Mouse (Mus musculus) MEL (cell line): ENCODE data around the gene Tubb3. TPM values are rescaled to one million over a fixed set of nuclear protein-coding genes. Genes with fewer than 3 reads are reported as not detected.

Source experiments
- DNase-seq: peaks from one replicate; pipeline ENCODE4 v3.0.0; 2011; ENCODE audit warnings: low read depth, low spot score
- H3K27ac ChIP-seq: 2 replicates; pipeline ENCODE4 v1.5.1; 2012; ENCODE audit warnings: low read depth, mild to moderate bottlenecking, control low read depth, low read length, moderate library complexity; ENCODE audit not compliant: control insufficient read depth
- H3K27me3 ChIP-seq, 2 experiments: fragments of 150-350 bp in 1 of 2; sonication (generic) in 1 of 2; 2 replicates each; pipeline ENCODE4 v1.6.1; 2012; ENCODE audit warnings: low read length in 2 of 2, mild to moderate bottlenecking in 2 of 2, improper control_type of control experiment in 1 of 2, moderate library complexity in 1 of 2; ENCODE audit not compliant: insufficient read depth in 2 of 2, control insufficient read depth in 1 of 2
- H3K36me3 ChIP-seq, 2 experiments: 2 replicates each; pipeline ENCODE4 v1.6.1; 2012 to 2014; ENCODE audit warnings: low read length in 2 of 2, improper control_type of control experiment in 1 of 2, inconsistent platforms in 1 of 2, mild to moderate bottlenecking in 1 of 2; ENCODE audit not compliant: insufficient read depth in 2 of 2, control insufficient read depth in 1 of 2
- H3K4me1 ChIP-seq, 2 experiments: fragments of 150-350 bp in 1 of 2; sonication (generic) in 1 of 2; 2 replicates each; pipeline ENCODE4 v1.6.1; 2012; ENCODE audit warnings: low read length in 2 of 2, improper control_type of control experiment in 1 of 2, mild to moderate bottlenecking in 1 of 2; ENCODE audit not compliant: insufficient read depth in 2 of 2, control insufficient read depth in 1 of 2
- H3K4me3 ChIP-seq, 2 experiments: fragments of 150-350 bp in 1 of 2; sonication (generic) in 1 of 2; 2 replicates each; pipeline ENCODE4 v1.5.1; 2012; ENCODE audit warnings: low read depth in 2 of 2, low read length in 2 of 2, mild to moderate bottlenecking in 2 of 2, moderate library complexity in 2 of 2, control low read depth in 1 of 2, improper control_type of control experiment in 1 of 2; ENCODE audit not compliant: control insufficient read depth in 1 of 2, insufficient read depth in 1 of 2
- H3K79me2 ChIP-seq: 2 replicates; pipeline ENCODE4 v1.6.1; 2012; ENCODE audit warnings: mild to moderate bottlenecking, low read length, moderate library complexity; ENCODE audit not compliant: control insufficient read depth, poor library complexity, insufficient read depth
- H3K9ac ChIP-seq: 2 replicates; pipeline ENCODE4 v1.6.1; 2012; ENCODE audit warnings: low read depth, mild to moderate bottlenecking, control low read depth, low read length, moderate library complexity; ENCODE audit not compliant: control insufficient read depth, poor library complexity, severe bottlenecking
- H3K9me3 ChIP-seq: fragments of 150-350 bp; sonication (generic); replicated peaks from 2 replicates; pipeline ENCODE4 v1.6.1; 2012; ENCODE audit warnings: mild to moderate bottlenecking, low read length, improper control_type of control experiment, moderate library complexity; ENCODE audit not compliant: insufficient read depth
- BHLHE40 ChIP-seq: IDR thresholded peaks from 2 replicates; pipeline ENCODE4 v1.6.1; 2012; ENCODE audit warnings: low read depth, mild to moderate bottlenecking, inconsistent platforms, low read length, improper control_type of control experiment, borderline replicate concordance
- CHD2 ChIP-seq: IDR thresholded peaks from 2 replicates; pipeline ENCODE4 v1.6.1; 2011; ENCODE audit warnings: low read length, improper control_type of control experiment
- GABPA ChIP-seq: IDR thresholded peaks from 2 replicates; pipeline ENCODE4 v1.6.1; 2012; ENCODE audit warnings: low read depth, mild to moderate bottlenecking, inconsistent platforms, low read length, improper control_type of control experiment, moderate library complexity
- JUND ChIP-seq: IDR thresholded peaks from 2 replicates; pipeline ENCODE4 v1.6.1; 2011; ENCODE audit warnings: low read depth, mild to moderate bottlenecking, improper control_type of control experiment, low read length
- MAZ ChIP-seq: IDR thresholded peaks from 2 replicates; pipeline ENCODE4 v1.6.1; 2012; ENCODE audit warnings: low read depth, mild to moderate bottlenecking, inconsistent platforms, low read length, improper control_type of control experiment
- MEF2A ChIP-seq: IDR thresholded peaks from 2 replicates; pipeline ENCODE4 v1.6.1; 2014; ENCODE audit warnings: low read depth, mild to moderate bottlenecking, inconsistent platforms, low read length, improper control_type of control experiment; ENCODE audit not compliant: poor library complexity, insufficient replicate concordance, severe bottlenecking; ENCODE audit errors: extremely low read depth
- MYB ChIP-seq: IDR thresholded peaks from 2 replicates; pipeline ENCODE4 v1.6.1; 2011; ENCODE audit warnings: mild to moderate bottlenecking, low read depth, low read length, improper control_type of control experiment
- RAD21 ChIP-seq: IDR thresholded peaks from 2 replicates; pipeline ENCODE4 v1.6.1; 2011; ENCODE audit warnings: mild to moderate bottlenecking, low read depth, low read length, improper control_type of control experiment
- SIN3A ChIP-seq: IDR thresholded peaks from 2 replicates; pipeline ENCODE4 v1.6.1; 2012; ENCODE audit warnings: low read length, improper control_type of control experiment, inconsistent platforms
- TCF12 ChIP-seq: IDR thresholded peaks from 2 replicates; pipeline ENCODE4 v1.6.1; 2014; ENCODE audit warnings: low read depth, mild to moderate bottlenecking, inconsistent platforms, low read length, improper control_type of control experiment, moderate library complexity
- ZC3H11A ChIP-seq: IDR thresholded peaks from 2 replicates; pipeline ENCODE4 v1.6.1; 2012; ENCODE audit warnings: low read depth, mild to moderate bottlenecking, inconsistent platforms, low read length, improper control_type of control experiment
- ZMIZ1 ChIP-seq: IDR thresholded peaks from 2 replicates; pipeline ENCODE4 v1.6.1; 2012; ENCODE audit warnings: low read depth, mild to moderate bottlenecking, inconsistent platforms, low read length, improper control_type of control experiment, moderate library complexity
- ZNF384 ChIP-seq: IDR thresholded peaks from 2 replicates; pipeline ENCODE4 v1.6.1; 2012; ENCODE audit warnings: low read depth, mild to moderate bottlenecking, inconsistent platforms, low read length, improper control_type of control experiment
- polyA plus RNA-seq, 2 experiments: library from polyadenylated mRNA; stranded (reverse) in 1 of 2; unstranded in 1 of 2; fragments of >175 nt in 1 of 2; fragments of >200 nt in 1 of 2; gene quantifications; 2 replicates each; pipeline versions ENCODE4 v1.2.1 to v1.2.4; 2012; ENCODE audit warnings: low replicate concordance in 2 of 2, low read depth in 1 of 2; ENCODE audit not compliant: insufficient read length in 2 of 2, insufficient read depth in 1 of 2, missing spikeins in 1 of 2
- total RNA-seq: library from RNA; depleted of rRNA; stranded (reverse); fragments of 300-350 nt; gene quantifications from 2 replicates; pipeline ENCODE4 v1.2.3, GENCODE M21; 2012

Gene Tubb3
- total and polyA plus RNA-seq, 3 experiments = 0.69 to 1.4 TPM; not detected in 1

DNA sequence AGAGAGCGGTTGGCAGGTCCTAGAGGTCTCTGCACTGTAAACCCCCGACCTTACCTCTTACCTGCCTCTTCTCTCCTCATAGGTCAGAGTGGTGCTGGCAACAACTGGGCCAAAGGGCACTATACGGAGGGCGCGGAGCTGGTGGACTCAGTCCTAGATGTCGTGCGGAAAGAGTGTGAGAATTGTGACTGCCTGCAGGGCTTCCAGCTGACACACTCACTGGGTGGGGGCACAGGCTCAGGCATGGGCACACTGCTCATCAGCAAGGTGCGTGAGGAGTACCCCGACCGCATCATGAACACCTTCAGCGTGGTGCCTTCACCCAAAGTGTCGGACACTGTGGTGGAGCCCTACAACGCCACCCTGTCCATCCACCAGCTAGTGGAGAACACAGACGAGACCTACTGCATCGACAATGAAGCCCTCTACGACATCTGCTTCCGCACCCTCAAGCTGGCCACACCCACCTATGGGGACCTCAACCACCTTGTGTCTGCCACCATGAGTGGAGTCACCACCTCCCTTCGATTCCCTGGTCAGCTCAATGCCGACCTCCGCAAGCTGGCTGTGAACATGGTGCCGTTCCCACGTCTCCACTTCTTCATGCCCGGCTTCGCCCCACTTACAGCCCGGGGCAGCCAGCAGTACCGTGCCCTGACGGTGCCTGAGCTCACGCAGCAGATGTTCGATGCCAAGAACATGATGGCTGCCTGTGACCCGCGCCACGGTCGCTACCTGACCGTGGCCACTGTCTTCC is 9.5 kb downstream of the Tubb3 start:
- no peaks in the 10 kb centered on the region for H3K79me2 ChIP-seq
- H3K4me1 ChIP-seq = peaks cover 4 to 14% of the 10 kb centered on the region in 2 experiments
- no peak overlapping the region for H3K4me3 ChIP-seq
- H3K9ac ChIP-seq = no peak overlapping the region
- no peak for DNase-seq
- no peak overlapping the region for H3K27ac ChIP-seq
- TF ChIP-seq CHD2 (no peak), MAZ (no peak), GABPA (no peak), JUND (no peak), RAD21 (no peak), ZNF384 (no peak), MYB (no peak), BHLHE40 (no peak), MEF2A (no peak), TCF12 (no peak), ZC3H11A (no peak)
- peaks cover 0 to 7% of the 10 kb centered on the region in 2 experiments; a peak in 2 of 4 replicates for H3K36me3 ChIP-seq
- H3K9me3 ChIP-seq = no peaks in the 10 kb centered on the region
- no peaks in the 10 kb centered on the region for H3K27me3 ChIP-seq

DNA sequence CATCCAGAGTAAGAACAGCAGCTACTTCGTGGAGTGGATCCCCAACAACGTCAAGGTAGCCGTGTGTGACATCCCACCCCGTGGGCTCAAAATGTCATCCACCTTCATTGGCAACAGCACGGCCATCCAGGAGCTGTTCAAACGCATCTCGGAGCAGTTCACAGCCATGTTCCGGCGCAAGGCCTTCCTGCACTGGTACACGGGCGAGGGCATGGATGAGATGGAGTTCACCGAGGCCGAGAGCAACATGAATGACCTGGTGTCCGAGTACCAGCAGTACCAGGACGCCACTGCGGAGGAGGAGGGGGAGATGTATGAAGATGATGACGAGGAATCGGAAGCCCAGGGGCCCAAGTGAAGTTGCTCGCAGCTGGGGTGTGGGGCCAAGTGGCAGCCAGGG is 10.1 kb downstream of the Tubb3 start:
- H3K27ac ChIP-seq = no peak overlapping the region
- no peak overlapping the region for H3K4me3 ChIP-seq
- H3K9ac ChIP-seq = no peak overlapping the region
- no peaks in the 10 kb centered on the region for H3K9me3 ChIP-seq
- H3K36me3 ChIP-seq = peaks cover 0 to 6% of the 10 kb centered on the region in 2 experiments; a peak in 2 of 4 replicates
- DNase-seq = no peak
- H3K27me3 ChIP-seq = no peaks in the 10 kb centered on the region
- peaks cover 4 to 13% of the 10 kb centered on the region in 2 experiments for H3K4me1 ChIP-seq
- TF ChIP-seq SIN3A (no peak), TCF12 (no peak), ZMIZ1 (no peak)
- TF ChIP-seq, all 39 proteins: peak for 0
- no peaks in the 10 kb centered on the region for H3K79me2 ChIP-seq
